Mouse (Mus musculus) small intestine, adult 2 months (tissue): ENCODE data around the gene Rasgef1b.

Source experiments
- CTCF ChIP-seq: fragments of 200-500 bp; IDR thresholded peaks from 2 replicates; pipeline ENCODE4 v1.5.1; 2012; ENCODE audit warnings: low read depth, mild to moderate bottlenecking, control low read depth, inconsistent platforms, low read length, moderate library complexity, mixed read lengths; ENCODE audit not compliant: insufficient replicate concordance, insufficient read length; ENCODE audit errors: extremely low read depth
- POLR2A ChIP-seq: fragments of 200-500 bp; IDR thresholded peaks from 2 replicates; pipeline ENCODE4 v1.6.1; 2012; ENCODE audit warnings: low read depth, mild to moderate bottlenecking, control low read depth, inconsistent platforms, low read length, moderate library complexity

- TF ChIP-seq CTCF, result no peak
- no peak for TF ChIP-seq POLR2A
Observed at GRCm38 (mm10) chr5:99378437-99379226, 350.2 kb downstream of the Rasgef1b start.
